Mouse (Mus musculus) adrenal gland, adult 8-10 months (tissue): ENCODE measurements around the gene Dnah17. TPM values are rescaled to one million over a fixed set of nuclear protein-coding genes. Genes with fewer than 3 reads are reported as not detected.

Experiments used
- microRNA-seq, 2 experiments: library from miRNA; unstranded; fragments of <30 nt; microRNA quantifications; one replicate each; pipeline ENCODE4 v1.2.0; 2022
- total RNA-seq, 4 experiments: library from RNA; stranded (reverse); gene quantifications; 2 replicates each; pipeline ENCODE4 v1.2.4; 2022

The Dnah17 gene
- total RNA-seq, 4 experiments from 2014 or later: 0.03 to 0.12 (median 0.03) TPM; not detected in 1

Small RNAs within 50 kb of the gene (microRNA-seq; reads per million reads assigned to microRNA genes)
- 0.53 to 4.5 reads per million in 2 experiments for gene Mir6933

Other genes with a start within 250 kb of the Dnah17 start
- gene Socs3, start 160.6 kb downstream of the Dnah17 start, total RNA-seq: 10 to 100 TPM in 1 of 4 experiments, 1 to 10 TPM in 3; 4.4 to 14.6 (median 5.4) TPM
- gene Pgs1, start 144.3 kb downstream of the Dnah17 start, total RNA-seq: 10 to 100 TPM; 52.7 to 76.9 (median 68.2) TPM
- 10 to 100 TPM; 23.4 to 28.1 (median 24.4) TPM for gene Cyth1, start 118.0 kb upstream of the Dnah17 start, total RNA-seq
- gene Usp36, start 159.6 kb upstream of the Dnah17 start, total RNA-seq: 10 to 100 TPM; 21.0 to 36.9 (median 28.9) TPM
- 1 to 10 TPM in 2 of 4 experiments, under 1 TPM in 2; 0.41 to 2.9 (median 1.6) TPM for gene Cep295nl, start 211.9 kb upstream of the Dnah17 start, total RNA-seq
- gene Timp2, start 225.1 kb upstream of the Dnah17 start, total RNA-seq: 100 to 1,000 TPM in 3 of 4 experiments, 10 to 100 TPM in 1; 95.5 to 261 (median 186) TPM